Mouse (Mus musculus) liver, embryonic 12.5 days (tissue): Measurements from ENCODE around the gene Ano6. TPM values are rescaled to one million over a fixed set of nuclear protein-coding genes. Genes with fewer than 3 reads are reported as not detected.

Experiments used
- ATAC-seq: fragments of 200-750 bp; cut with Nextera tagmentation; 2 replicates; pipeline ENCODE4 v1.8.0; 2017; ENCODE audit warnings: moderate number of reproducible peaks, mild to moderate bottlenecking, moderate library complexity
- H3K27ac ChIP-seq: fragments of 300-500 bp; sonication (generic); 2 replicates; pipeline ENCODE4 v1.5.1; 2016; ENCODE audit warnings: mild to moderate bottlenecking
- H3K27me3 ChIP-seq: fragments of 300-500 bp; sonication (generic); replicated peaks from 2 replicates; pipeline ENCODE4 v1.6.1; 2016; ENCODE audit warnings: mild to moderate bottlenecking, moderate library complexity
- H3K36me3 ChIP-seq: fragments of 300-500 bp; sonication (generic); 2 replicates; pipeline ENCODE4 v1.6.1; 2016; ENCODE audit warnings: mild to moderate bottlenecking, moderate library complexity
- H3K4me1 ChIP-seq: fragments of 300-500 bp; sonication (generic); 2 replicates; pipeline ENCODE4 v1.6.1; 2016
- H3K4me2 ChIP-seq: fragments of 300-500 bp; sonication (generic); 2 replicates; pipeline ENCODE4 v1.6.1; 2016; ENCODE audit warnings: mild to moderate bottlenecking, moderate library complexity
- H3K4me3 ChIP-seq: fragments of 300-500 bp; sonication (generic); 2 replicates; pipeline ENCODE4 v1.5.1; 2016; ENCODE audit warnings: mild to moderate bottlenecking, moderate library complexity
- H3K9ac ChIP-seq: fragments of 300-500 bp; sonication (generic); 2 replicates; pipeline ENCODE4 v1.6.1; 2016; ENCODE audit warnings: mild to moderate bottlenecking, moderate library complexity
- H3K9me3 ChIP-seq: fragments of 300-500 bp; sonication (generic); replicated peaks from 2 replicates; pipeline ENCODE4 v1.6.1; 2016; ENCODE audit warnings: mild to moderate bottlenecking, moderate library complexity
- WGBS: fragments of 180-500 bp; shearing (Covaris S2); methylation state at CpG from one replicate; pipeline ENCODE4 v1.1.7; 2016; ENCODE audit not compliant: insufficient replicate concordance; 5-methylcytosine and 5-hydroxymethylcytosine counted together
- polyA plus RNA-seq: library from polyadenylated mRNA; unstranded; fragments of >200 nt; fragmentation: Nextera tagmentation; extraction: Ambion mirVana; gene quantifications from 2 replicates; pipeline ENCODE4 v1.2.1, GENCODE M21; 2016

Gene Ano6
- polyA plus RNA-seq, 1 experiment from 2014 or later = 14.7 TPM

DNA sequence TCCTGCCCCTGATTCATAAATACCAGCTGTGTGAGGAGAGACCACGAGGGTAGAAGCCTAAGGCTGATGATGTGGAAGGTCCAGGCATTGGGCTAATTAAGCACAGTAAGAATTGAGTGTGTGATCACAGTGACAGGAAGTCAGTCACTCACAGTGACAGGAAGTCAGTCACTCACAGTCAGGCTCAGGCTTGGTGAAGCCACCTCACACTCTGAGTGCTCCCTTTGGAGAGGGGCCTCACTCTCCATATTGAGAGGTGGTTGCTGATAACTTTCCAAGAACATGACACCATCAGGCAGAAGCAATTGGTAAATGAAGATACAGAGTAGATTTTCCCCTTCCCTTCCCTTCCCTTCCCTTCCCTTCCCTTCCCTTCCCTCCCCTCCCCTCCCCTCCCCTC lies 82.6 kb downstream of the Ano6 start:
- Histone ChIP-seq H3K4me2 (no peak overlapping the region), H3K4me1 (peaks cover 22% of the 10 kb centered on the region), H3K9ac (no peak overlapping the region), H3K27ac (peak overlapping the region; percentile 3; the same call in 1 of the 2 replicates), H3K27me3 (no peaks in the 10 kb centered on the region), H3K9me3 (no peaks in the 10 kb centered on the region), H3K36me3 (no peaks in the 10 kb centered on the region), H3K4me3 (no peak overlapping the region)
- 44% methylated on average over 1 of the region's 1 CpGs for WGBS
- peak; percentile 60 for ATAC-seq

- Histone ChIP-seq H3K36me3 (no peaks in the 10 kb centered on the region), H3K4me3 (no peak overlapping the region), H3K4me1 (peaks cover 22% of the 10 kb centered on the region), H3K9ac (no peak overlapping the region), H3K27me3 (no peaks in the 10 kb centered on the region), H3K4me2 (no peak overlapping the region), H3K9me3 (no peaks in the 10 kb centered on the region), H3K27ac (0 out of 2 replicates have a peak overlapping the region, but pooled peaks have one; percentile 24)
- WGBS = 86% methylated on average over 5 of the region's 5 CpGs
- no peak for ATAC-seq
These were observed 83.6 kb downstream of the Ano6 start for GRCm38 (mm10) chr15:95874216-95874615.

- ATAC-seq = no peak
- WGBS = 70% methylated on average over 8 of the region's 8 CpGs
- H3K9ac ChIP-seq = no peak overlapping the region
These were observed 84.1 kb downstream of the Ano6 start for GRCm38 (mm10) chr15:95874726-95875125.

DNA sequence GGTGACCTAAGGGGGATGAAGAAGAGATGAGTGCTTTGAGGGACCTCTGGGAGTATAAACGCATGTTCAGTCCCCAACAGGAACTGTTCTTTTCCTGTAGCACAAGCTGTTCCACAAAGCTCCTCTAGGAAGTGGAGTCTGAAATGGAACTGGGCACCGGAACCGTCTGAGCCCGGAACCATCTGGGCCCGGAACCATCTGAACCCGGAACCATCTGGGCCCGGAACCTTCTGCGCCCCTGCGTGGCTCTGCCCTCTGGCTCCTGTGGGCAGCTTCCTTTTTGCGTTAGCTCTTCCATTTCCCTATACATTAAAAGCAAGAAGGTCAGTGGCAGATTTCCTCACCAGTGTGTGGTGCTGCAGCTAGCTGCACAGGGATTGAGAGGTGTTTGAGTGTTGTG lies 85.3 kb downstream of the Ano6 start:
- Histone ChIP-seq H3K4me3 (no peak overlapping the region), H3K27ac (no peak overlapping the region), H3K27me3 (no peaks in the 10 kb centered on the region), H3K4me1 (peaks cover 35% of the 10 kb centered on the region), H3K9me3 (no peaks in the 10 kb centered on the region), H3K36me3 (no peaks in the 10 kb centered on the region), H3K4me2 (no peak overlapping the region), H3K9ac (no peak overlapping the region)
- ATAC-seq = no peak
- WGBS = 79% methylated on average over 10 of the region's 10 CpGs

More at GRCm38 (mm10) chr15:95874726-95875125, 84.1 kb downstream of the Ano6 start:
- H3K4me2 ChIP-seq = no peak overlapping the region
- no peaks in the 10 kb centered on the region for H3K9me3 ChIP-seq
- no peak overlapping the region for H3K4me3 ChIP-seq
- H3K4me1 ChIP-seq = peaks cover 23% of the 10 kb centered on the region
- no peaks in the 10 kb centered on the region for H3K27me3 ChIP-seq
- H3K36me3 ChIP-seq = no peaks in the 10 kb centered on the region
- H3K27ac ChIP-seq = no peak overlapping the region

GRCm38 (mm10) chr15:95880616-95881151 lies 90.0 kb downstream of the Ano6 start:
- 6% methylated on average over 10 of the region's 10 CpGs for WGBS
- Histone ChIP-seq H3K27me3 (no peaks in the 10 kb centered on the region), H3K4me1 (peaks cover 57% of the 10 kb centered on the region), H3K9ac (0 out of 2 replicates have a peak overlapping the region, but pooled peaks have one; percentile 25), H3K9me3 (no peaks in the 10 kb centered on the region), H3K4me3 (no peak overlapping the region), H3K36me3 (no peaks in the 10 kb centered on the region), H3K4me2 (peak overlapping the region; percentile 33), H3K27ac (peak overlapping the region; percentile 10; the same call in 1 of the 2 replicates)
- no peak for ATAC-seq

DNA sequence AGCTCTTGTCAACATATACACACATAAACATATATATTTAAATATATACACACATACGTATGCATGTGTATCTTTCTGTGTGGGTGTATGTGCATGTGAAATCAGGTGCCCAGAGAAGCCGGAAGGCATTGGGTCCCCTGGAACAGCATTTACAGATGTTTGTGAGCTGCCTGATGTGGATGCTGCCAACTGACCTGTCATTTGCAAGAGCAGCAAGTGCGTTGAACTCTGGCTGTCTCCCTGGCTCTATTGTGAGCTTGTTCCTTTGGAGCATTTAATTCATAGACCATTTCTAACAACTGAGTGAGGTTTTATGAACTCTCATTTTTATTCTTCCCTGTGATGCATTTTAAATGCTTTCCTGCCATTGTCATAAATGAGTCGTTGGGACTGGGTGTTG lies 91.8 kb downstream of the Ano6 start:
- Histone ChIP-seq H3K27ac (peak overlapping the region; percentile 98), H3K4me2 (peak overlapping the region; percentile 68), H3K36me3 (no peaks in the 10 kb centered on the region), H3K4me3 (no peak overlapping the region), H3K9ac (peak overlapping the region; percentile 69), H3K4me1 (peaks cover 74% of the 10 kb centered on the region), H3K27me3 (no peaks in the 10 kb centered on the region), H3K9me3 (no peaks in the 10 kb centered on the region)
- no peak for ATAC-seq
- 87% methylated on average over 4 of the region's 4 CpGs for WGBS

DNA sequence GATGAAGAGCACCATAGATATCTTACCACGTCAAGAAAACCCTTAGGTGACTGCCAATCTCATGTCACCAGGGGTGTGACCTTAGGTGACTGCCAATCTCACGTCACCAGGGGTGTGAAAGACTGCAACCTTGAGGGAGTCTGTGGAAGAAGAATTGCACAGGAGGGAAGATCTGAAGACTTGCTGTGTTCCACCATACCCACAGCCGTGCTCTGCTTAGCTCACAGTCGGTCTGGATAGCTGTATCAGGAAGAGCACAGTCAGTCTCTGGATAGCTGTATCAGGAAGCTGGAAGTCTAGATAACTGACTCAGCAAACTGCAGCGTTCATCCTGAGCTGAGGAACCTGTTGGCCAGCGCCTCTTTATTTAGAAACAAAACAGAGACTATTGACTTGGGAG lies 92.9 kb downstream of the Ano6 start:
- peak overlapping the region; percentile 98 for H3K27ac ChIP-seq
- H3K4me3 ChIP-seq = peak overlapping the region; percentile 34
- H3K9ac ChIP-seq = peak overlapping the region; percentile 69
- peak; percentile 97 for ATAC-seq
- H3K4me1 ChIP-seq = peaks cover 85% of the 10 kb centered on the region
- no peaks in the 10 kb centered on the region for H3K9me3 ChIP-seq
- peak overlapping the region; percentile 68 for H3K4me2 ChIP-seq
- H3K27me3 ChIP-seq = no peaks in the 10 kb centered on the region
- 10% methylated on average over 6 of the region's 6 CpGs for WGBS
- no peaks in the 10 kb centered on the region for H3K36me3 ChIP-seq

DNA sequence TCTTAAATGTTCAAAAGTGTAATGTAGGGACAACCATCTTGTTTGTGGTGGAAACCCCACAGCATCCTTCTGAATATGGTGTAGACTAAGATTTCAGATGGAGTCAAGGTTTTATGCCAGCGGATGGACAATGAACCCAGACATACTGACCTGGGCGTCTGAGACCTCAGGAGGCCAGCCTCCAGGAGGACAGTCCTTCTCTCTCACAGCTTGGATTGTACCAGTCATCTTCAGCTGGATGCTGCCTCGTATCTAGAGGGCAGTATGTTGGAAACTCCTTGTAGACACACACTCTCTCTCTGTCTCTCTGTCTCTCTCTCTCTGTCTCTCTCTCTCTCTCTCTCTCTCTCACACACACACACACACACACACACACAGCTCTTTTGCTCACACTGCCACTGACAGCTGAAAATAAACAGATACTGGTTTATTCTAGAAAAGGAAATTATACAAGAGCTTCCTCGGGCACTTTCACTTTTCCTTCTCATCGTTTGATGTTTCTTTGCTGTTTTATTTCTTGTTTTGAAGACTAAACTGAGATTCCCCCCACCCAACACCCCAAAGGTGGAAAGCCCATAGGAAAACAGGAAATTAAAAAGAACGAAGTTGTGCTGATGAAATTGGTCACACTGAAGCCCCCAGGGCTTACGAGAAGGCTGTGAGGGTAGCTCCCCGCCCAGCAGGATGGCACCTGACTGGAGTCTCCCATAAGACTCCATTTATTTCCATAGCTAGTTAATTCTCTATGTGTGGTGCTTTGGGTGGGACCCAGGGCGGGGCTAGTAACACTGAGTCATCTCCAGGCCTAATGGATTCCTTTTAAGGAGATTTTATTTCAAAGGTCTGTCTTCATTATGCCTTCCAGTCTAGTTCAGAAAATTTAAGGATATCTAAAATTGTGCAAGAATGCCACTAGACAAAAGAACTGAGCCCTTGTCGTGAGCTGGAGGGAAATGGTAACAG lies 94.3 kb downstream of the Ano6 start:
- peak; percentile 33; the same call in 1 of the 2 replicates for ATAC-seq
- WGBS = 63% methylated on average over 10 of the region's 10 CpGs

DNA sequence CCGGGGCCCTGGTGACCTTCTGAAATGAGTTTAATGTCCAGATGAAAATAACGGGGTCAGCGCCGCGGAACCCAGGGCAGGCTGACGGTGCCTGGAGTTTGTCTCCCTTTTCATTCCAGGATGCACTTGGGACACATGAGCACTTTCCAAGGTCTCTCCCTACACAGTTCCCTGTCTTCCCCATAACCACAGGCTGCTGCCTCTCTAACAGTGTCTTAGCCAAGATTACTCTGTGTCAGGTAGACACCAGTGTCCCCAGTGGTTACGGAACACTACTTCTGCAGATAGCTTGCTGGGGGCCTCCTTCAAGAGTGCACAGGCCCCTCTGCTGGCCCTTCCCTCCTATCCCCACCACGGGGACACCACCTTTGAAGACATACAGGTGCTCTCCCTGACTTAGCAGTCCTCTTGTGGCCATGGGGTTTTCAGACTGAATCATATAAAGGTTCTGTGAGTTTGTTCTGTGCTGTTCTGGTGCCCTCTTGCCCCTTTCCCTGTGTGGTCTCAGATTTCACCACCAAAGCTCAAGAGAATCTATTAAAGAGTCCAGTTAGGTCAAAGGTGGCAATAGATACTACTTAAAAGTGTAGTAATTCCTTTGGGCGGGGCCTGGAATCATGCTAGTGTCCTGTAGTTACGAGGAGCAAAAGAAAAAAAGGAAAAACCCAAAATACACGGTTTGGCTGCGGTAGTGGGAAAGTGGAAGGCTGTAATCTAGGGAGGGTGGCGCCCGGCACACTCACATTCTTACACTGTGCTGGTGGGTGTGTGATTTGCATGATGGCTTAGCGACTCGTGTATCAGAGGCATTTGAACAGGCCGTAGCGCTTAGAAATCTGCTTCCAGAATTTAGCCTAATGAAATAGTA lies 95.5 kb downstream of the Ano6 start:
- Histone ChIP-seq H3K4me2 (no peak overlapping the region), H3K4me3 (no peak overlapping the region), H3K36me3 (peaks cover 6% of the 10 kb centered on the region; the same call in 1 of the 2 replicates), H3K9ac (peak overlapping the region; percentile 30), H3K9me3 (peaks cover 5% of the 10 kb centered on the region; the same call in 1 of the 2 replicates), H3K27ac (peak overlapping the region; percentile 98), H3K4me1 (peaks cover 87% of the 10 kb centered on the region), H3K27me3 (no peaks in the 10 kb centered on the region)
- WGBS = 80% methylated on average over 18 of the region's 18 CpGs
- ATAC-seq = no peak

More for the DNA sequence above, 94.3 kb downstream of the Ano6 start:
- Histone ChIP-seq H3K36me3 (peaks cover 4% of the 10 kb centered on the region; the same call in 1 of the 2 replicates), H3K9ac (peak overlapping the region; percentile 60), H3K4me1 (peaks cover 91% of the 10 kb centered on the region), H3K4me3 (peak overlapping the region; percentile 21; the same call in 1 of the 2 replicates), H3K27ac (peak overlapping the region; percentile 98), H3K9me3 (peaks cover 4% of the 10 kb centered on the region; the same call in 1 of the 2 replicates), H3K27me3 (no peaks in the 10 kb centered on the region), H3K4me2 (peak overlapping the region; percentile 68)

DNA sequence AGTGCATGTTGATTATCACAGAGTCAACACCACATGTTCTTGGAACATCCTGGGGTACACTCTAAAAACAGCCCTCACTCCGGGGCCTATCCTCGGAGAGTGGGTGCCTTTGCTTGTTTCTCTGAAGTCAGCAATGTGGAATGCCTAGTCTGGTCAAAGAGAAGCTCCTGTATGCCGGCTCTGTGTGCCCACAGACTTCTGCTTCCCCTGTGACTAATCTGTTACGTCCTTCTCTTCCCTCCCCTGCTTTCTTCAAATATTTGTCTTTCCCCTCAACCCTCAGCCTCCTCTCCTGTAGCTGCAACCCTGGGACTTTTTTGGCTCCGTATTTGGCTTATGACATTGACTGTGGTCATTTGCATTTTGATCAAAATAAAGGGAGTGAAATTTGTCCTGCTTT lies 96.7 kb downstream of the Ano6 start:
- peaks cover 6% of the 10 kb centered on the region; the same call in 1 of the 2 replicates for H3K36me3 ChIP-seq
- no peak overlapping the region for H3K4me2 ChIP-seq
- no peak for ATAC-seq
- peaks cover 78% of the 10 kb centered on the region for H3K4me1 ChIP-seq
- peaks cover 5% of the 10 kb centered on the region; the same call in 1 of the 2 replicates for H3K9me3 ChIP-seq
- H3K27me3 ChIP-seq = no peaks in the 10 kb centered on the region
- H3K9ac ChIP-seq = no peak overlapping the region
- no peak overlapping the region for H3K4me3 ChIP-seq
- H3K27ac ChIP-seq = peak overlapping the region; percentile 98
- 24% methylated on average over 5 of the region's 5 CpGs for WGBS

DNA sequence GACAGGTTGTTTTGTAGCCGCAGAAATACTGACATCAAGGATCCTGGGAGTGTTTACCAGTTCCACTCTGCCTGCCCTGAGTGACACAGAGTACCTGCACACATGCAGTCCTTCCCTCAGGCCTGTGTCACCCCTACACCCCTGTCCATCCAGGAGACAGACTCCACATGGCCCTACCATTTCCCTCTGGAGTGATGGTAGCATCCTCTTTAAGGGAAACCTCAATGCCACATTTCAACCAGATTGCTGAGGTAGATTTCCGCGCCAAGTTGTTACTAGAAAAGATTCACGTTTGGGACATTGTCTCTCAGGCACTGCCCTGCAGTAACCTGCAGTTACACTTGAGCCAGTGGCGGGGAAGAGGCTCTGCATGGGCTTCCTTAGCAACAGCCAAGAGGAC lies 97.9 kb downstream of the Ano6 start:
- ATAC-seq = no peak
- H3K4me3 ChIP-seq = no peak overlapping the region
- no peak overlapping the region for H3K4me2 ChIP-seq
- WGBS = 80% methylated on average over 5 of the region's 5 CpGs
- H3K4me1 ChIP-seq = peaks cover 66% of the 10 kb centered on the region
- no peaks in the 10 kb centered on the region for H3K27me3 ChIP-seq
- H3K36me3 ChIP-seq = peaks cover 6% of the 10 kb centered on the region; the same call in 1 of the 2 replicates
- no peak overlapping the region for H3K9ac ChIP-seq
- peaks cover 5% of the 10 kb centered on the region; the same call in 1 of the 2 replicates for H3K9me3 ChIP-seq
- peak overlapping the region; percentile 47; the same call in 1 of the 2 replicates for H3K27ac ChIP-seq
